Mouse (Mus musculus) spleen, adult 2 months (tissue): Measurements from ENCODE around the gene Ablim1.

Source experiments
- CTCF ChIP-seq: fragments of 200-500 bp; IDR thresholded peaks from 2 replicates; pipeline ENCODE4 v1.5.1; 2011; ENCODE audit warnings: mild to moderate bottlenecking, inconsistent platforms; ENCODE audit not compliant: insufficient read depth, insufficient read length, insufficient replicate concordance; ENCODE audit errors: extremely low read depth
- POLR2A ChIP-seq: fragments of 200-500 bp; IDR thresholded peaks from 2 replicates; pipeline ENCODE4 v1.6.1; 2011; ENCODE audit warnings: low read depth, low read length, inconsistent platforms

GRCm38 (mm10) chr19:57198531-57198930 lies 116.2 kb downstream of the Ablim1 start:
- no peak for TF ChIP-seq POLR2A
- no peak for TF ChIP-seq CTCF
